Mouse (Mus musculus) monocyte, adult 2 months (primary cell): ENCODE results near the gene Hsf2bp.
A peak's percentile ranks its signal among the peaks of the same experiment; 100 is the strongest.

Experiments used
- DNase-seq, 2 experiments: peaks; one replicate each; pipeline ENCODE4 v3.0.0; 2022; ENCODE audit warnings: low spot score in 2 of 2, low read depth in 1 of 2

The Hsf2bp gene

DNA sequence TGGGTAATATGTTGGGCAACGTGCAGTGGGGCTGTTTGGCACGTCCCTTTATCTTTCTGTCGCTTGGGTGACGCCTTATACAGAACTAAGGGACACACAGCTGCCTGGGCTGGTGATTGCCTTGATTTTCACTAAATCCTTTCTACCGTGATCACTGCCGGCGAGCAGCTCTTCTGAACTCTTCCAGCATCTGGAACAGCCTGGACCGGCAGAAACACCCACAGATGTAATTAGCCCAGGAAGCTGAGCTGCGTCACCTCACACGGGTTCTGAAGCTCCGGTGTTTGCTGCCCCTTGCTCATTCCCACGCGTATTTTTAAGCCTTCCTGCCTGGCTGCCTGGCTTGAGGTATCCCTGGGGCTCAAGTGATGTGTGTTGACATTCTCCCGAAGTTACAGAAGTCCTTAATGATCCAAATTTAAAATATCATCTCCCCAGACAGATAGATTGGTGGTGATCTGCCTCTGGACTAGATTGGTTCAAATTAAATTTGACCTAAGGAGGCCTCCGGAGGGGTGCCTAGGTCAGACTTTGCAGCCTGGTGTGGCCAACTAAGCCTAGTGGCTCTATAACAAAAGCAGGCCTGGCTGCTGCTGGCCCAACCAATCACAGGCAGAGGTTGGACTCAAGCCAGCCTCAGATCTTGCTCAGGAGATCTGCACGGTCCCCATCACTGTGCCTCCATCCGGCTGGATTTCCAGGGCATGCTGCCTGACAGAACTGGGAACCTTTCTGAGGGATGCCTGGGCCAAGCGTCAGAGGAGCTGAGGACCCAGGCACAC, 123.1 kb downstream of the Hsf2bp start:
- no peak for DNase-seq

DNA sequence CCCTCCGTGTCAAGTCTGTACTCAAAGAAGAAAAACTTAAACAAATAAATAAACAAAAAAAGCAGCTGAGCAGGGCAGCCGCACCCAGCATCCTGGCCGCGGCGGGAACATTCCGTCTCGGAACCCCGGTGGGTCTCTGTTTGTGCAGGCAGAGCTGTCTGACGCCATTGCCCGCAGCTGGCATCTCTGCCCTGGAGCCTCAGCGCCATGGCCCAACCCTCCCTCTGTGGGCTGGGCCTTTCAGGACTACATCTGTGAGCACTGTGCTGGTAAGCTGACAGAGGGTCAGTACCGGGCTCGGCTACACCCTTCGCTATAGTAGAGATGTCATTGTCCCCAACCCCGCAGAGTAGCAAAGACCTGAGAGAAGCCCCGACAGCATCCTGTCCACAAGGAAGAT, 123.8 kb downstream of the Hsf2bp start:
- no peak for DNase-seq

DNA sequence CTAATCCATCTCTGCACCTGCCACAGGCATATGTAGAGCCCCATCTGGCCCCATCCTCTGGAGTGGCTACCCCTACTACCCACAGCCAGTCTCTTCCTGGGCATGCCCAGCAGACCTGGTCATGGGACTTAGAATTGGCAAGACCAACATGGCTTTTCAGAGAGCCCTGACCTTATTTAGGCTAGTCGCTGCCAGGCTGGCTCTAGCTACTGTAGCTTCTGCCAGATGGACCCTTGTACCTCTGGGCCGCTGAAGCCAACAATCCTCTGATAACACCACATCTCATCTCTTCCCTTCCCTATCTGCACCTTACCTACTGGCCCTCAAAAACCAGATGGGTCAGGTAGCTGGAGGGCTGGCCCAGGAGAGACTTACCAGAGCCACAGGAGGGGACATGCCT, 127.2 kb downstream of the Hsf2bp start:
- no peak for DNase-seq

DNA sequence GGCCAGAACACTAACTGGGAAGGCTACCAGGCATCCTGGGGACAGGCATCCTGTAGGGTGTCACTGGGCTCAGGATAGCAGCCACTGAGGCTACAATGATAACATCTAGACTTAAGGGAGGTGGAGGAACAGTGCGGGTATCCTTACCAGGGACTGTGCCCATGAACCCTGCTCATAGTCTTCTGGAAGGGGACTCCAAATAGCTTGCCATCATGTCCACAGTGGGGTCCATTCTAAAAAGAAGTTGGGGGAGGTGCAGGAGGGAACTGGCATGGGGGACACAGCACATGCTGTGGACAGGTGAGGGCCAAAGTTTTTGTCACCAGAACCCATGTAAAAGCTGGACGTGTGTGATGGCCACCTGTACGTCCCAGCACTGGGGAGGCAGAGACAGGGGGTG, 129.7 kb downstream of the Hsf2bp start:
- no peak for DNase-seq

DNA sequence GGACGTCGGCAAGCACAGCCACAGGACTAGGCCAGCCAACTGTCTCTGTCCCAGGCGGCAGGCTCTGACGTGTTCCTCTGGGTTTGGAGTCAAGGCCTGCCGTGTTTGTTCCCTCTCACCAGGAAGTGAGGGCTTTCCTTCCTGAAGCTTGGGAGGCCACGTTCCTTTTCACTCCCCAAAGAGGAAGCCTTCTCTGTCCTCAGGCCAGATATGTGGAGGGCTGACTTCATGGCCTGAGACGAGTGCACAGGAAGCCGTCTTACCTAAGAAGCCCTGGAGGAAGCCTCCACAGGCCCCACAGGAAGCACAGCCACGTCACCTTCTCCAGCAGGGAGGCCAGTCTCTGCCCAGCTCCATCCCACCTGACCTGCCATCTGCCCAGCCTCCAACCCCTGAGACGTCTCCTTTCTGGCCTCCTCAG, 130.3 kb downstream of the Hsf2bp start:
- DNase-seq: peak; percentile 18 to 19

DNA sequence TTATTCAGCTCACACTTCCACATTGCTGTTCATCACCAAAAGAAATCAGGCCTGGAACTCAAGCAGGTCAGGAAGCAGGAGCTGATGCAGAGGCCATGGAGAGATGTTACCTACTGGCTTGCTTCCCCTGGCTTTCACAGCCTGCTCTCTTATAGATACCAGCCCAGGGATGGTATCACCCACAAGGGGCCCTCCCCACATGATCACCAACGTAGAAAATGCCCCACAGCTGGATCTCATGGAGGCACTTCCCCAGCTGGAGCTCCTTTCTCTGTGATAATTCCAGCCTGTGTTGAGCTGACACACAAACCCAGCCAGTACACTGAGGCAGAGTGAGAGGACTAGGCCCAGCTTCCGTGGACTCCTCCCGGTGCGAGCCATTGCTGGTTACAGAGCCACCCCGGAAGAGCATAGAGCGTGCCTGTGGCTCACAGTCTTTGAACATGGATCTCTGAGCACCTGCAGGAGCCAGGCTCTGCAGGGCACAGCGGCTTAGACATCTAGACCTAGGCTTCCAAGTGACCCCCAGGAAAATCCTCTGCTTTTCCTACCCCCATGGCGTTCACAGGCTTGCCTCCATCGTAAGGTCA, 130.9 kb downstream of the Hsf2bp start:
- DNase-seq: no peak

DNA sequence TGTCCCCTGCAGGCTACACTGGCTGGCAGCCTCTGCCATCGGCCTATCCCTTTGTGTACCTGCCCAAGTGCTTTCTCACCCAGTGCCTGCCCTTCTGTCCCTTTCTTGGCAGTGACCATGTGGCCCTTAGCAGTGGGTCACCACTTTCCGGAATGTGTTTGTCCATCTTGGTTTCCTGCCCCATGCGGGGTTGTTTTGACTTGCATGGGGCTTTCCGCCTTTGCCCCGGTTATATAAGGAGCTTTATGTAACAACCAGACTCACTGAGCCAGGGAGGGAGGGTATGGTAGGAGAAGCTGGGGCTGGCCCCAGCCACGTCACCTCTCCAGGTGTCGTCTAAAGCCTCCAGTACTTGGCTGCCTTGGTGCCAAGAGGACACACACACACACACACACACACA, 132.1 kb downstream of the Hsf2bp start:
- DNase-seq: no peak

DNA sequence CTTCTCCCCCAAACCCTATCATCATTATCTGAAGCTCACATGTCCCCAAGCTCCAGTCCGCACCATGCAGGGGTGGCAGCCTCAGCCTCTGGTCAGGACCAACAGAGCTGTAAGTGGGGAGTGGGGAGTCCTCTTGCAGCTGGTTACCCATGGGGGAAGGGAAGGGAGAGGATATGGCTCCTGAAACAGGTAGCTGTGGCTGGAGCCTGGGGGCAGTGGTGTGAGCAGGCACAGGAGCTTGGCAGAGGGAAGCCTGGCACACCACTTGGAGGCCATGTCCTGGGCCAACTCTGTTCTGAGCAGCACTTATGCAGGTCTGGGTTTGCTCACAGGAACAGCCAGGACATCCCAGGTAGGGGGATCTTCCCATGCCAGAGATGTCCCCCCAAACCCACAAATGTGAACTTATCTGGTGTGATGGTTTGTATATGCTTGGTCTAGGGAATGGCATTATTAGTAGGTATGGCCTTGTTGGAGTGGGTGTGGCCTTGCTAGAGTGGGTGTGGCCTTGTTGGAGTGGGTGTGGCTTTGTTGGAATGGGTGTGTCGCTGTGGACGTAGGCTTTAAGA, 133.4 kb downstream of the Hsf2bp start:
- DNase-seq: no peak

DNA sequence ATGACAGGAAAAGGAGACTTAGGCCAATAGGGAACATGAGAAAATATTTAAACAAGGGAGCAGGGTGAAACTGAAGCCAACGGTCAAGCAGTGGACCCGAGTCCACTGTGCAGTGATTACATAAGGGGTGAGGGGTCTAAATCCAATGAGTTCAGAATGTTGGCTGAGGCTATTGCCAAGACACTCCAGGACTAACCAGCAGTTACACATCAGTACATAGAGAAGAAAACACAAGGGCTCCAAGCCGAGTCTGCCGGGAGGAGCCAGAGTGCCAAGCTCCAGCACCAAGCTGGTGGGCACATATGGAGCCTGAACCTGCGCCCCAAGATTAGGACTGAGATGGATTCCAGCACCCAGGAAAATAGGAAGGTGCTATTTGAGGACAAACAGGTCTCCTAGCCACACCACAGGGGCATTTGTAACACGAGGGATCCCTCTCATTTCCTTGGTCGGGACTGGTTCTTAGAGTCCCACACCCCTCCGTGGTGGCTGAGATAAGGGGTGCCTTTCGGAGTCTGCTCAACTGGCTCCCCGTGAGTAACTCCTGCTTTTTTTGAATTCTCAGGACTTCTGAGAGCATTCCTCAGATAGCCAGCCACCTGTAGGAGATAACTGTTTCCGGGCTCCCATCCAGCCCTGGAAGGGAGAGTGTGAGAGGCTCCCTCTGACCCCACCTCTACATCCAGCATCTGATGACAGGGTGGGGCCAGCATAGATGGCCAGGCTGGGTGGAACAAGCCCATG, 134.5 kb downstream of the Hsf2bp start:
- no peak for DNase-seq

DNA sequence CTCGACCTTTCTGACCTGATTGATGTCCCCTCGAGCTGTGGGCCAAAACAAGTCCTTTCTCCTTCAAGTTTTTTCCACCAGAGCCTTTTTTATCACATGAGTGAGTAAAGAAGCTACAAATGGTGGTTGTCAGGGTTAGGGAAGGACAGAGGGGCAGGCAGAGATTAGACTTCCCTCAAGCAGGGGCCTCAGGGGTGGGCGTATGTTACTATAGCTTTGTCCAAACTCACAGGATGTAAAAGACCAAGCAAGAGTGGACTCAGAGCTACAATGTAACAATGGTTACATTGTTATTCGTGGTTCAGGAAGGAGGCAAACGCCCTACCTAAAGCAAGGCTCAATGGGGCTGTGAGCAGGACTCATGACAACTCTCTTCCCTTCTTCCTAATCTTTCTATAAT, 137.2 kb downstream of the Hsf2bp start:
- DNase-seq: no peak

DNA sequence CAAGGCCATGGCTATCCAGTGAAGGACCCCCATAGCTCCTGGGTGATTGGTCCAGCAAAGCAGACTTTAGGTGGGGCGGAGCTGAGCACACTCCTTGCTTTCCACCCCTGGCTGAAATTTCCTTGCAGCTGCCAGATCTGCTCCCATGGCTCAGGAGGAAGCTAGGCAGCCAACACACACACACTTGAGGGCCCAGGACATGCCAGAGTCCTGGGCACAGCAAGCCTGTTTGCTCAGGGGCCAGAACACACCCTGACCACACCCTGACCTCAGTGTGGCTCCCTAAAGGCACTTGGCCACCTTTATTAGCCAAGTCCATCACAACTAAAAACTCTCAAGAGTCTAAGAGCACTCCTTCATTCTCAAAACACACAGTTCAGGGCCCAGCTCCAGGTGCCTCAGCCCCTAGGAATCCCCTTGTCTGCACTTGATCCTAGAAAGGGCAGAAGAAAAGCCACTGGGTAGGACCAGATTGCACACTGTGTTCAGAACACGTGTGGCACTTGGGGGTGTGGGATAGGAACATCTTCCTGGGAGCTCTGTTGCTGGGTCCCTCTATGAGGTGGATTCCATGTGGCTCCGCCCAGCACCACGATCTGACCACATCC, 138.9 kb downstream of the Hsf2bp start:
- no peak for DNase-seq

DNA sequence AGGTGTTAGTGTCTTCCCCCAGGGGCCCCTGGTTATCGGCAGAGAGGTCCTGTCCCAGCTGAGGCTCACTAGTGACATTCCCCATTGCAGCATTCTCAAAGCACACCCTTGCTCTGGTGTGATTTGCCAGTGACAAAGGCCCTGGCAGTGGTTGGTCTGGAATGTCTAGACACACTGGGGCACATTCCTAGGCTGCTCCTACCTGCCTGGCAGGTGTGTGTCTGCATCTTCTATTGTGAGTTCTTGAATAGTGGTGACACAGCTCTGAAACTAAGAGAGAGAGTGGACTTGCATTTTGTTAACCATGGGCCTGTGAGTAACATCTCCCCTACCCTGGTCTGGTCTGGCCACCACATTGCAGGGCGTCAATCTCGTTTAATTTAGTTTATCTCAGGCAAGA, 139.4 kb downstream of the Hsf2bp start:
- DNase-seq: no peak

DNA sequence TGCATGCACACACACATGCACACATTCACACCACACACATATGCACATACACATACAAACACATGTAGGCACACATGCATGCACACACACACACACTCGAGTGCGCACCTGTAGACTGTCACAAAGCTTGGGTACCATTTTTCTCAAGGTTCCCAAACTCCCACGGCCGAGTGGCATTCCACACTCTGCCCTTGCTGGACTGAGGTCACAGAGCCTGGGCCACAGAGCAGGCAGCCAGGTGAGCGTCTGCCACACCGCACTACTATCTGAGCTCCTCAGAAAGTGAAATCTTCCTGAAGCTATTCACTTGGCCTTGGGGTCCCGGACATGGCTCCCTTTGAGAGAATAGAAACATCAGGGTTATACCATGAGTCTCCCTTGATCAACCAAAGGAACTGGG, 139.8 kb downstream of the Hsf2bp start:
- DNase-seq: no peak
